Mouse (Mus musculus) CH12.LX (cell line): Measurements from ENCODE around the gene Hist1h3f. TPM values are rescaled to one million over a fixed set of nuclear protein-coding genes. Genes with fewer than 3 reads are reported as not detected.
"Not testable (repeated sequence)": the region's sequence is repeated elsewhere in the genome, so short reads cannot be mapped to it uniquely, and the experiment has no call there.

ENCODE experiments used
- DNase-seq: peaks from one replicate; pipeline ENCODE4 v3.0.0-alpha.2; 2013; ENCODE audit errors: extremely low read depth
- H3K27ac ChIP-seq: 2 replicates; pipeline ENCODE4 v1.5.1; 2012; ENCODE audit warnings: low read depth, mild to moderate bottlenecking, control low read depth, moderate library complexity; ENCODE audit not compliant: insufficient read depth
- H3K27me3 ChIP-seq: replicated peaks from 2 replicates; pipeline ENCODE3; 2012; ENCODE audit warnings: inconsistent platforms
- H3K36me3 ChIP-seq, 2 experiments: replicated peaks in 1 of 2; 2 replicates each; pipeline versions ENCODE3 to v1.6.1; 2012; ENCODE audit warnings: inconsistent platforms in 1 of 2, low read length in 1 of 2, mild to moderate bottlenecking in 1 of 2, mixed read lengths in 1 of 2, moderate library complexity in 1 of 2; ENCODE audit not compliant: control insufficient read depth in 1 of 2, insufficient read depth in 1 of 2
- H3K4me1 ChIP-seq, 2 experiments: 2 replicates each; pipeline ENCODE4 v1.6.1; 2012; ENCODE audit warnings: inconsistent platforms in 1 of 2, moderate library complexity in 1 of 2; ENCODE audit not compliant: insufficient read depth in 2 of 2, control insufficient read depth in 1 of 2
- H3K4me2 ChIP-seq: 2 replicates; pipeline ENCODE4 v1.6.1; 2012; ENCODE audit warnings: low read depth, mild to moderate bottlenecking, control low read depth; ENCODE audit not compliant: poor library complexity, insufficient read depth, severe bottlenecking
- H3K4me3 ChIP-seq, 3 experiments: fragments of 150-350 bp in 1 of 3; sonication (generic) in 1 of 3; replicated peaks in 1 of 3; 2 replicates each; pipeline versions ENCODE3 to v1.5.1; 2011 to 2012; ENCODE audit warnings: low read depth in 2 of 3, low read length in 2 of 3, mild to moderate bottlenecking in 2 of 3, moderate library complexity in 2 of 3, control low read depth in 1 of 3, improper control_type of control experiment in 1 of 3, inconsistent platforms in 1 of 3, mixed read lengths in 1 of 3; ENCODE audit not compliant: poor library complexity in 1 of 3
- H3K79me2 ChIP-seq: replicated peaks from 2 replicates; pipeline ENCODE4 v1.6.1; 2012; ENCODE audit warnings: mild to moderate bottlenecking, moderate library complexity; ENCODE audit not compliant: control insufficient read depth, poor library complexity, insufficient read depth, severe bottlenecking; ENCODE audit errors: extremely low read depth
- H3K9ac ChIP-seq: 2 replicates; pipeline ENCODE4 v1.6.1; 2012; ENCODE audit warnings: low read depth, mild to moderate bottlenecking, control low read depth, moderate library complexity; ENCODE audit not compliant: insufficient read depth
- H3K9me3 ChIP-seq: replicated peaks from 2 replicates; pipeline ENCODE3; 2012; ENCODE audit warnings: low read length, inconsistent platforms, mixed read lengths
- BHLHE40 ChIP-seq: IDR thresholded peaks from 2 replicates; pipeline ENCODE4 v1.6.1; 2011; ENCODE audit warnings: mild to moderate bottlenecking, low read depth, low read length, improper control_type of control experiment
- CHD1 ChIP-seq: IDR thresholded peaks from 2 replicates; pipeline ENCODE4 v1.6.1; 2012; ENCODE audit warnings: low read depth, low read length, improper control_type of control experiment, inconsistent platforms
- CHD2 ChIP-seq: IDR thresholded peaks from 2 replicates; pipeline ENCODE4 v1.6.1; 2011; ENCODE audit warnings: low read length, improper control_type of control experiment
- CTCF ChIP-seq, 2 experiments: IDR thresholded peaks in 1 of 2; conservative IDR thresholded peaks in 1 of 2; 2 replicates each; pipeline ENCODE4 v1.5.1; 2011 to 2012; ENCODE audit warnings: low read depth in 2 of 2, low read length in 2 of 2, improper control_type of control experiment in 1 of 2, inconsistent platforms in 1 of 2, mild to moderate bottlenecking in 1 of 2, moderate library complexity in 1 of 2
- E2F4 ChIP-seq: IDR thresholded peaks from 2 replicates; pipeline ENCODE4 v1.6.1; 2011; ENCODE audit warnings: low read depth, low read length, improper control_type of control experiment; ENCODE audit not compliant: insufficient replicate concordance
- ELF1 ChIP-seq: IDR thresholded peaks from 2 replicates; pipeline ENCODE4 v1.6.1; 2014; ENCODE audit warnings: low read depth, mild to moderate bottlenecking, inconsistent platforms, low read length, improper control_type of control experiment
- HCFC1 ChIP-seq: IDR thresholded peaks from 2 replicates; pipeline ENCODE4 v1.6.1; 2012; ENCODE audit warnings: low read depth, mild to moderate bottlenecking, inconsistent platforms, low read length, improper control_type of control experiment
- IRF4 ChIP-seq: IDR thresholded peaks from 2 replicates; pipeline ENCODE4 v1.6.1; 2014; ENCODE audit warnings: low read depth, mild to moderate bottlenecking, inconsistent platforms, low read length, improper control_type of control experiment
- KAT2A ChIP-seq: IDR thresholded peaks from 2 replicates; pipeline ENCODE4 v1.6.1; 2012; ENCODE audit warnings: low read length, improper control_type of control experiment, inconsistent platforms; ENCODE audit not compliant: insufficient replicate concordance
- MAX ChIP-seq: IDR thresholded peaks from 2 replicates; pipeline ENCODE4 v1.6.1; 2011; ENCODE audit warnings: low read length, improper control_type of control experiment
- NELFE ChIP-seq: IDR thresholded peaks from 2 replicates; pipeline ENCODE4 v1.6.1; 2011; ENCODE audit warnings: low read depth, low read length, improper control_type of control experiment
- NRF1 ChIP-seq: IDR thresholded peaks from 2 replicates; pipeline ENCODE4 v1.6.1; 2014; ENCODE audit warnings: low read depth, mild to moderate bottlenecking, inconsistent platforms, low read length, improper control_type of control experiment, moderate library complexity
- POLR2A ChIP-seq: IDR thresholded peaks from 2 replicates; pipeline ENCODE4 v1.6.1; 2011; ENCODE audit warnings: low read depth, mild to moderate bottlenecking, improper control_type of control experiment, low read length
- POLR2AphosphoS2 ChIP-seq: IDR thresholded peaks from 2 replicates; pipeline ENCODE4 v1.6.1; 2011; ENCODE audit warnings: low read depth, low read length, improper control_type of control experiment
- RCOR1 ChIP-seq: conservative IDR thresholded peaks from 2 replicates; pipeline ENCODE4 v1.6.1; 2012; ENCODE audit warnings: low read depth, mild to moderate bottlenecking, inconsistent platforms, low read length, improper control_type of control experiment
- SIN3A ChIP-seq: IDR thresholded peaks from 2 replicates; pipeline ENCODE4 v1.6.1; 2012; ENCODE audit warnings: low read length, improper control_type of control experiment, inconsistent platforms
- TBP ChIP-seq: conservative IDR thresholded peaks from 2 replicates; pipeline ENCODE4 v1.6.1; 2011; ENCODE audit warnings: low read depth, low read length, improper control_type of control experiment
- TCF12 ChIP-seq: IDR thresholded peaks from 2 replicates; pipeline ENCODE4 v1.6.1; 2014; ENCODE audit warnings: low read depth, mild to moderate bottlenecking, inconsistent platforms, low read length, improper control_type of control experiment
- UBTF ChIP-seq: IDR thresholded peaks from 2 replicates; pipeline ENCODE4 v1.6.1; 2012; ENCODE audit warnings: low read depth, mild to moderate bottlenecking, inconsistent platforms, low read length, improper control_type of control experiment, moderate library complexity
- USF1 ChIP-seq: IDR thresholded peaks from 2 replicates; pipeline ENCODE4 v1.6.1; 2014; ENCODE audit warnings: low read depth, mild to moderate bottlenecking, inconsistent platforms, low read length, improper control_type of control experiment
- ZMIZ1 ChIP-seq: IDR thresholded peaks from 2 replicates; pipeline ENCODE4 v1.6.1; 2012; ENCODE audit warnings: low read depth, mild to moderate bottlenecking, inconsistent platforms, low read length, improper control_type of control experiment
- dilution Hi-C: fragments of 300-500 bp; cut with MboI; formaldehyde crosslinking; loops from 2 replicates; pipeline ENCODE4 v1.14.3; 2020; ENCODE audit warnings: low sequenced_read_pairs; ENCODE audit not compliant: extremely low pct_unique_long_range_greater_than_20kb, extremely low pct_ligation_motif_present
- in situ Hi-C: fragments of 300-500 bp; cut with MboI; formaldehyde crosslinking; loops from 3 replicates; pipeline ENCODE4 v1.14.3; 2019; ENCODE audit warnings: low sequenced_read_pairs, low pct_ligation_motif_present, low pct_unique_long_range_greater_than_20kb, mixed read lengths
- polyA plus RNA-seq: library from polyadenylated mRNA; unstranded; fragments of >175 nt; gene quantifications from 2 replicates; pipeline ENCODE4 v1.2.1, GENCODE M21; 2012; ENCODE audit warnings: low read depth; ENCODE audit not compliant: insufficient read length
- total RNA-seq, 2 experiments: library from RNA; depleted of rRNA; stranded (reverse); fragments of 300-350 nt in 1 of 2; fragments of >200 nt in 1 of 2; gene quantifications; 2 replicates each; pipeline ENCODE4 v1.2.3; 2012 to 2014

Gene Hist1h3f
- total and polyA plus RNA-seq, 3 experiments = 0.30 to 553 (median 8.0) TPM

- no peak for TF ChIP-seq USF1
- TF ChIP-seq TBP = peak; percentile 62; the same call in 1 of the 2 replicates
- peak; percentile 49 for TF ChIP-seq CHD2
- peak; percentile 83; the same call in 1 of the 2 replicates for TF ChIP-seq RCOR1
- no peak for TF ChIP-seq NELFE
Observed at GRCm38 (mm10) chr13:23550761-23551145, 6.9 kb downstream of the Hist1h3f start (continued).

- peak; percentile 94 for TF ChIP-seq UBTF
- 0 out of 2 replicates have a peak, but pooled peaks have one; percentile 39 for TF ChIP-seq IRF4
- peak; percentile 68; the same call in 1 of the 2 replicates for TF ChIP-seq KAT2A
- peak; percentile 56; the same call in 1 of the 2 replicates for TF ChIP-seq MAX
- TF ChIP-seq RCOR1 = peak; percentile 98
- peak; percentile 61 for TF ChIP-seq CHD1
- TF ChIP-seq HCFC1 = peak; percentile 83
- TF ChIP-seq TBP = peak; percentile 98
- TF ChIP-seq TCF12 = peak; percentile 91
- peak; percentile 43 for TF ChIP-seq BHLHE40
- TF ChIP-seq SIN3A = peak; percentile 56
- peak in 1 of 2 experiments; percentile 42; a peak in 2 of 4 replicates for TF ChIP-seq CTCF (conservative IDR thresholded peaks at IDR 0.05 in 1 of 2, IDR thresholded peaks at IDR 0.05 in 1 of 2; ENCODE audit: low read depth in 2 of 2, low read length in 2 of 2)
- peak; percentile 33; the same call in 1 of the 2 replicates for TF ChIP-seq NRF1
- TF ChIP-seq ELF1 = peak; percentile 69; the same call in 1 of the 2 replicates
- peak; percentile 100 for TF ChIP-seq NELFE
- TF ChIP-seq POLR2A = peak; percentile 99
- peak; percentile 100 for TF ChIP-seq E2F4
- TF ChIP-seq ZMIZ1 = peak; percentile 99
- TF ChIP-seq POLR2AphosphoS2 = peak; percentile 99
- peak within 1 kb of the TSS; percentile 91 for H3K9ac ChIP-seq
- H3K4me1 ChIP-seq = peaks cover 4 to 21% of the 10 kb centered on the region in 2 experiments; a peak in 3 of 4 replicates
- peak within 1 kb of the TSS; percentile 98 for H3K27ac ChIP-seq
- H3K4me2 ChIP-seq = peak within 1 kb of the TSS; percentile 84
- H3K27me3 ChIP-seq, H3K9me3 ChIP-seq, H3K36me3 ChIP-seq, dilution Hi-C loops, H3K79me2 ChIP-seq: not testable (repeated sequence)
- in situ Hi-C loops = loop anchor here (25.0 kb wide), 1 partner anchor 1814 kb away; the partner anchor contains the start of gene Hist1h4j
- DNase-seq = peak; percentile 95
- peak within 1 kb of the TSS; percentile 29 to 55 (median 30) for H3K4me3 ChIP-seq
Observed at GRCm38 (mm10) chr13:23551146-23551834, 7.4 kb downstream of the Hist1h3f start, which contains the start of gene Hist1h4f. Gene Hist1h4f, minus strand, starts transcription at chr13:23551648.
